Mouse (Mus musculus) left cerebral cortex, postnatal 4 days (tissue): ENCODE measurements at regions not wholly inside any gene's neighbourhood (a gene's known extent, or its start where the extent isn't known, plus 50 kb on each side); places are given as distances from the start of the nearest gene placed in this dataset.

ENCODE experiments used
- DNase-seq: peaks from one replicate; pipeline ENCODE4 v3.0.0-alpha.2; 2022
- intact Hi-C: fragments of 180-260 bp; cut with DNase I; formaldehyde crosslinking; loops from one replicate; pipeline ENCODE4 v1.15.1; 2025

GRCm38 (mm10) chr7:133382032-133382712 lies 219.8 kb downstream of the Tex36 start:
- DNase-seq: peak; percentile 20
- intact Hi-C loops: no loop called here

- no peak for DNase-seq
Measured at GRCm38 (mm10) chr7:133379373-133379772, 222.6 kb downstream of the Tex36 start.

GRCm38 (mm10) chr7:133378338-133378737 lies 223.6 kb downstream of the Tex36 start:
- intact Hi-C loops: no loop called here

More at GRCm38 (mm10) chr7:133379373-133379772, 222.6 kb downstream of the Tex36 start:
- intact Hi-C loops: no loop called here

GRCm38 (mm10) chr7:133376833-133377484 lies 225.0 kb downstream of the Tex36 start:
- intact Hi-C loops: no loop called here
- DNase-seq: no peak

More at GRCm38 (mm10) chr7:133378338-133378737, 223.6 kb downstream of the Tex36 start:
- DNase-seq: no peak

GRCm38 (mm10) chr7:133372695-133373094 lies 229.3 kb downstream of the Tex36 start:
- intact Hi-C loops: no loop called here

GRCm38 (mm10) chr7:133370542-133370941 lies 231.4 kb downstream of the Tex36 start:
- no peak for DNase-seq
- intact Hi-C loops: no loop called here

More at GRCm38 (mm10) chr7:133372695-133373094, 229.3 kb downstream of the Tex36 start:
- no peak for DNase-seq

- intact Hi-C loops: no loop called here
Measured at GRCm38 (mm10) chr7:133364601-133365000, 237.4 kb downstream of the Tex36 start.

GRCm38 (mm10) chr7:133328717-133329116 lies 204.6 kb upstream of the Ctbp2 start:
- intact Hi-C loops: no loop called here

More at GRCm38 (mm10) chr7:133364601-133365000, 237.4 kb downstream of the Tex36 start:
- no peak for DNase-seq

GRCm38 (mm10) chr7:133325548-133326190 lies 201.5 kb upstream of the Ctbp2 start:
- intact Hi-C loops: no loop called here
- no peak for DNase-seq

More at GRCm38 (mm10) chr7:133328717-133329116, 204.6 kb upstream of the Ctbp2 start:
- DNase-seq: no peak

GRCm38 (mm10) chr7:133323955-133324354 lies 199.8 kb upstream of the Ctbp2 start:
- intact Hi-C loops: no loop called here

GRCm38 (mm10) chr7:133317511-133317910 lies 193.4 kb upstream of the Ctbp2 start:
- intact Hi-C loops: no loop called here
- DNase-seq: no peak

More at GRCm38 (mm10) chr7:133323955-133324354, 199.8 kb upstream of the Ctbp2 start:
- DNase-seq: no peak

GRCm38 (mm10) chr7:133316701-133317475 lies 192.7 kb upstream of the Ctbp2 start:
- intact Hi-C loops: no loop called here
- DNase-seq: peak; percentile 42

GRCm38 (mm10) chr7:133315197-133316029 lies 191.3 kb upstream of the Ctbp2 start:
- no peak for DNase-seq
- intact Hi-C loops: no loop called here

- intact Hi-C loops: no loop called here
- peak; percentile 24 for DNase-seq
Measured at GRCm38 (mm10) chr7:133313115-133313514, 189.0 kb upstream of the Ctbp2 start.

- DNase-seq: no peak
Measured at GRCm38 (mm10) chr7:133311116-133311801, 187.1 kb upstream of the Ctbp2 start.

GRCm38 (mm10) chr7:133304461-133304860 lies 180.3 kb upstream of the Ctbp2 start:
- intact Hi-C loops: no loop called here
- DNase-seq: no peak

More at GRCm38 (mm10) chr7:133311116-133311801, 187.1 kb upstream of the Ctbp2 start:
- intact Hi-C loops: no loop called here

- intact Hi-C loops: no loop called here
Measured at GRCm38 (mm10) chr7:133290471-133290870, 166.3 kb upstream of the Ctbp2 start.

GRCm38 (mm10) chr7:133288236-133288635 lies 164.1 kb upstream of the Ctbp2 start:
- DNase-seq: peak; percentile 23
- intact Hi-C loops: no loop called here

More at GRCm38 (mm10) chr7:133290471-133290870, 166.3 kb upstream of the Ctbp2 start:
- no peak for DNase-seq

GRCm38 (mm10) chr7:133286836-133287235 lies 162.7 kb upstream of the Ctbp2 start:
- intact Hi-C loops: no loop called here
- DNase-seq: peak; percentile 70
